Mouse (Mus musculus) erythroblast, embryonic 14.5 days (primary cell): ENCODE results near the gene Gpt2. TPM values are rescaled to one million over a fixed set of nuclear protein-coding genes. Genes with fewer than 3 reads are reported as not detected.

Experiments
- H3K27me3 ChIP-seq: 2 replicates; pipeline ENCODE4 v1.6.1; 2012; ENCODE audit warnings: inconsistent platforms; ENCODE audit not compliant: control insufficient read depth
- H3K36me3 ChIP-seq: 2 replicates; pipeline ENCODE4 v1.6.1; 2012; ENCODE audit warnings: mild to moderate bottlenecking, inconsistent platforms; ENCODE audit not compliant: control insufficient read depth
- H3K4me1 ChIP-seq: 2 replicates; pipeline ENCODE4 v1.6.1; 2012; ENCODE audit warnings: inconsistent platforms; ENCODE audit not compliant: control insufficient read depth
- H3K4me3 ChIP-seq: replicated peaks from 2 replicates; pipeline ENCODE3; 2012; ENCODE audit warnings: moderate library complexity, mild to moderate bottlenecking, inconsistent platforms
- H3K9me3 ChIP-seq: 2 replicates; pipeline ENCODE4 v1.6.1; 2012; ENCODE audit warnings: low read length, inconsistent platforms, mixed read lengths; ENCODE audit not compliant: control insufficient read depth
- GATA1 ChIP-seq: IDR thresholded peaks from 2 replicates; pipeline ENCODE4 v1.6.1; 2012; ENCODE audit warnings: low read length, inconsistent platforms, mixed read lengths
- TAL1 ChIP-seq: IDR thresholded peaks from 3 replicates; pipeline ENCODE4 v1.6.1; 2012; ENCODE audit warnings: low read length, inconsistent platforms, mixed read lengths
- polyA plus RNA-seq: library from polyadenylated mRNA; stranded (reverse); fragments of >175 nt; gene quantifications from 2 replicates; pipeline ENCODE4 v1.2.3, GENCODE M21; 2012

Gene Gpt2
- polyA plus RNA-seq, 1 experiment: not detected

GRCm38 (mm10) chr8:85531471-85531870 lies 39.1 kb downstream of the Gpt2 start:
- Histone ChIP-seq H3K9me3 (no peaks in the 10 kb centered on the region), H3K27me3 (no peaks in the 10 kb centered on the region), H3K4me3 (no peak overlapping the region), H3K4me1 (peaks cover 8% of the 10 kb centered on the region), H3K36me3 (peaks cover 36% of the 10 kb centered on the region)
- TF ChIP-seq TAL1 (no peak), GATA1 (no peak)

DNA sequence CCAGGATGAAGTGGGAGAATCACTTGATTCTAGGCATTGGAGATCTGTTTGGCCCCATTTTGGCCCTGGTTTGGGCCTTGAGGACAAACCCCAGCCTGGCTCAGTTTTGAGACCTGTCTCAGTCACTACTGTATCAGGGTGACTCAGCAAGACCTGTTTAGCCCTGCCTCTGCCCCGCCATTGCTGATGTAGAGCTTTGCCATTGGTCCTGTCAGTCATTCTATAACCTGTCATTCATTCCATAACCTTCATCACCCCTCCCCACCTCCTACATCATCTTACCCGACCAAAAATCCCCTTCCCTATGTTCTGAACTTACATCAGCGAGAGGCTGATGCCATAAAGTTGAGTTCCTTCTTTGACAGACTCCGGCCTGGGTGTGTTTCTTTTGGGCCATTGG lies 40.5 kb downstream of the Gpt2 start:
- no peak for TF ChIP-seq TAL1
- no peak for TF ChIP-seq GATA1
- Histone ChIP-seq H3K27me3 (no peaks in the 10 kb centered on the region), H3K9me3 (no peaks in the 10 kb centered on the region), H3K4me1 (peaks cover 8% of the 10 kb centered on the region), H3K4me3 (no peak overlapping the region), H3K36me3 (peaks cover 48% of the 10 kb centered on the region)

- Histone ChIP-seq H3K27me3 (no peaks in the 10 kb centered on the region), H3K4me3 (no peak overlapping the region), H3K4me1 (peaks cover 8% of the 10 kb centered on the region), H3K9me3 (no peaks in the 10 kb centered on the region), H3K36me3 (peaks cover 54% of the 10 kb centered on the region)
- no peak for TF ChIP-seq TAL1
- no peak for TF ChIP-seq GATA1
Measured at GRCm38 (mm10) chr8:85533434-85533833, 41.1 kb downstream of the Gpt2 start.

- no peak overlapping the region for H3K4me3 ChIP-seq
- peaks cover 61% of the 10 kb centered on the region for H3K36me3 ChIP-seq
- peaks cover 8% of the 10 kb centered on the region for H3K4me1 ChIP-seq
- H3K9me3 ChIP-seq: no peaks in the 10 kb centered on the region
- no peaks in the 10 kb centered on the region for H3K27me3 ChIP-seq
- TF ChIP-seq TAL1 (no peak), GATA1 (no peak)
Measured at GRCm38 (mm10) chr8:85534163-85534562, 41.8 kb downstream of the Gpt2 start.

GRCm38 (mm10) chr8:85536332-85536731 lies 44.0 kb downstream of the Gpt2 start:
- no peaks in the 10 kb centered on the region for H3K27me3 ChIP-seq
- H3K4me1 ChIP-seq: peaks cover 8% of the 10 kb centered on the region
- H3K4me3 ChIP-seq: no peak overlapping the region
- H3K36me3 ChIP-seq: peaks cover 83% of the 10 kb centered on the region
- H3K9me3 ChIP-seq: no peaks in the 10 kb centered on the region
- no peak for TF ChIP-seq TAL1
- no peak for TF ChIP-seq GATA1

DNA sequence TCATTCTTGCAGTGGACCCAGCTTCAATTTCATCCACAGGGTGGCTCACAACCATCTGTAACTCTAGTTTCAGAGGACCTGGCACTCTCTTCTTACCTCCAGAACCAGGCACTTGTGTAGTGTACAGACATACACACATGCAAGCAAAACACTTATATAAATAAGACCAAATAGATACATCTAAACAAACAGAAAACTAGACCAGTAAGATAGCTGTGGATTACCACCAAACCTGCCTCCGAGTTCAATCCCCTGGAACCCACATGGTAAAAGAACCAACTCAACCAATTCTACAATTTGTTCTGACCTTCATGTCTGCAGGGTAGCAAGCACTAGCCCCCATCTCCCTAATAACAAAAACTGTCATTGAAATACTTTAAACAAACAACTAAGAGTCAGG lies 59.6 kb downstream of the Gpt2 start:
- no peak overlapping the region for H3K4me3 ChIP-seq
- peaks cover 31% of the 10 kb centered on the region for H3K4me1 ChIP-seq
- H3K9me3 ChIP-seq: no peaks in the 10 kb centered on the region
- TF ChIP-seq TAL1 (no peak), GATA1 (no peak)
- peaks cover 68% of the 10 kb centered on the region for H3K36me3 ChIP-seq
- no peaks in the 10 kb centered on the region for H3K27me3 ChIP-seq

DNA sequence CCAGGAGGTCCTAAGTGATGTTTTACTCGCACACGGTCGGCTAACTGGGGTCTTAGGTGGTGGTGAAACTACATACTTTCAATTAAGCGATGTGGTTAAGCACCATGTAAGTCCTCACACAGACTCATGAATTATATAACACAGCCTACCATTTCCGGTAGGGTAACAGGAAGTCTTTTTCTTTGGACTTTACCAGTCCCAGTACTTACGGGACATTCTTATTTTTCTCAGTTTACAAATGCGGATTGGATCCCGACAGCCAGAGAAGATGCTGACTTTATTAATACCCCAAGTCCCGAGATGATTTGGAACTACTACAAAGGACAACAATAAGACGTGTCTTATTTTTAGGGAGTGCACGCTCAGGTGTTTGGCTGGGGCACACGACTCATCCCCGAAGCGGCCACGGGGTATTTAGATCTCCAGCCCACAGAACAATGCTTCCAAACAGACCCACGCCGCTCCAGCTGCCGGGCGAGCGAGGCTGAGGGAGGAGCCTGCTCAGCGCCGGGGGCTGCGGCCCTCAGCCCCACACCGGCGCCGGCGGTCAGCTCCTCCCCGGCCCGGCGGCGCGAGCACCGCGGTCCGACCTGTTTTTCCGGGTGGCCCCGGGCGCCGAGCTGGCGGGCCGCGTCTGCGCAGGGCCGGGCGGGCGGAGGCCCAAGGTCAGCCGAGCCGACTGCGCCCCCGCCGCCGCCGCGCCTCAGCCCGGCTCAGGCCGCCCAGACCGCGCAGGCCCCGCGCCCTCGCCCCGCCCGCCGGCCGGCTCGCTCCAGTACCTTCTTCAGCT lies 62.2 kb downstream of the Gpt2 start:
- Histone ChIP-seq H3K4me3 (peak overlapping the region; percentile 89), H3K36me3 (peaks cover 42% of the 10 kb centered on the region), H3K27me3 (no peaks in the 10 kb centered on the region), H3K4me1 (peaks cover 39% of the 10 kb centered on the region), H3K9me3 (no peaks in the 10 kb centered on the region)
- no peak for TF ChIP-seq TAL1
- TF ChIP-seq GATA1: no peak

GRCm38 (mm10) chr8:85555181-85556145 lies 63.1 kb downstream of the Gpt2 start, which contains the start of gene Dnaja2:
Gene Dnaja2, minus strand, starts transcription at chr8:85555344.
- H3K9me3 ChIP-seq: no peaks in the 10 kb centered on the region
- peaks cover 33% of the 10 kb centered on the region for H3K36me3 ChIP-seq
- no peaks in the 10 kb centered on the region for H3K27me3 ChIP-seq
- peaks cover 41% of the 10 kb centered on the region for H3K4me1 ChIP-seq
- peak within 1 kb of the TSS; percentile 89 for H3K4me3 ChIP-seq
- TF ChIP-seq TAL1 (no peak), GATA1 (no peak)
